Mouse (Mus musculus) kidney, adult 18-20 months (tissue): Measurements from ENCODE around the gene Nlrp9c.
A peak's percentile ranks its signal among the peaks of the same experiment; 100 is the strongest.
"Not testable (repeated sequence)": the region's sequence is repeated elsewhere in the genome, so short reads cannot be mapped to it uniquely, and the experiment has no call there.

Experiments
- DNase-seq: peaks from one replicate; pipeline ENCODE4 v3.0.0; 2021

Nlrp9c gene

DNA sequence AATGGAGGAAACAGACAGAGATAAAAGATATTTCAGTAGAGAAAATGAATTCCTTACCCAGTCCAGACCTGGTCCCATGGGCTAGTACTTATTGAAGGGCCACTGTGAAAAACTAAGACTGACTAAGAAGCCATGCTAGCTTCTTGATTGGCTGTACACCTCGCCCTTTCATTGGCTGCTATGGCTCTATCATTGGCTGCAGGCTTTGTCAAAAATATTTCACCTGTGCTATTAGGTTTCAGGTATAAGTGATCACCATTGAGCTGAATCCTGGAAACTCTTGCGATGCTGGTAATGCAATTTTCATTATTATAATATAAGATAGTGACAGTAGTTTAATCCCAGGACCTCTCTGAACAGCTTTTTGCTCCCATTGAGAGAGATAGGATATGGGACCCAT is at the start of gene Nlrp9c:
TSS of gene Nlrp9c (minus strand) at position 101 of the 400 bp plus-strand sequence.
- not testable (repeated sequence) for DNase-seq

DNA sequence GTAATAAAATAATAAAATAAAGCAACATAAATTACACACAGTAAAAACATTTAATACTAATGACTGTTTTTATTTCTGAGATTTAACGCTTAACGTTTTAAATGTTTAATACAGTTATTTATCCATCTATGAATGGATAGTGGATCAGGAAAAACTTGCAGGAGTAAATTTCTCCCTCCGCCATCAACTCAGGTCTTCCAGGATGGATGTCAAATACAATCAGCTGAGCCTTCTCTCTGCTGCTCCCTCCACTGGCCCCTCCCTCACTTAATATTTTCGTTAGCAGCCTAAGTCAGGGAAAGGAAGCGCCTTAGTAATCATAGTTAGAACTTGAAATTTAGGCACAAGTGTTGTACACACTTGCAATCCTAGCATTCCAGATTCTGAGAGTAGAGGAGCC is 31.3 kb upstream of the Nlrp9c start, which contains the start of gene Nlrp4a:
TSS of gene Nlrp4a (plus strand) at position 301 of the 400 bp plus-strand sequence.
- no peak for DNase-seq

DNA sequence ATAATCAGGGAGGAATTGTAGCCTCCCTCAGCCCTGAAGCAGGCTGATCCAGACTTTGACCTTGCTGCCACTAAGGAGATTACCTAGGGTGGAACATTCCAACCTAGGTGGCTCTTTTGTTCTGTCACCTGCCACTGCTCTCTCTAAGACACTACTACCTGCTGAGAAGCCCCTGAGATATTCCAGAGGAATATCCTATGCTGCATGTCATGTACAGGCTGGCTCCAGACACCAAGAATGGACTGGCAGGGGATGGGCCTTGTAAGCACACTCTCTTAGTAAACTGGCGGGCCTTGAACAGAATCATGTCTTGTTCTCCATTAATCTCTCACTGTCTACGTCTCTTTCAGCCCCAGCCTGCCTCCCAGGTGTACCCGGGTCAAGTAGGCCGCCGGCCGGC is 11.7 kb downstream of the Nlrp9c start:
- DNase-seq, result not testable (repeated sequence)

DNA sequence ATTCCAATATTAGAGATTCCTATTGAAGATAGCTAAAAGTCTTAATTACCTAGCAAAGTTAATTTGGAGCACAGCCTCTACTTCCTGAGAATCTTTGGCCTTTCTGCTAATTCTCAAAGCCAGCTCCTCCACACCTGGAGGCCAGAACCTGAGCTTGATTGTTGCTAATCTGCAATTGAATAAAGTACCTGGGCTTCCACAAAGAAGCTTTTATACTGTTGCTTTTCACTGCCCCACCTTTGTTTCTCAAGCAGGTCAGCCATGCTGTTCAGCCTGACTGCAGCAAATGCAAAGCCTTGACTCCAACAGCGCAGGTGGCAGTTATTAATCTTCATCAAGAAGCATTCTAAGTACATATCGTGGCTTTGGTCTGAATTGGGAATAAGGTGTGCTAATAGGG is 12.4 kb downstream of the Nlrp9c start:
- DNase-seq, result not testable (repeated sequence)

DNA sequence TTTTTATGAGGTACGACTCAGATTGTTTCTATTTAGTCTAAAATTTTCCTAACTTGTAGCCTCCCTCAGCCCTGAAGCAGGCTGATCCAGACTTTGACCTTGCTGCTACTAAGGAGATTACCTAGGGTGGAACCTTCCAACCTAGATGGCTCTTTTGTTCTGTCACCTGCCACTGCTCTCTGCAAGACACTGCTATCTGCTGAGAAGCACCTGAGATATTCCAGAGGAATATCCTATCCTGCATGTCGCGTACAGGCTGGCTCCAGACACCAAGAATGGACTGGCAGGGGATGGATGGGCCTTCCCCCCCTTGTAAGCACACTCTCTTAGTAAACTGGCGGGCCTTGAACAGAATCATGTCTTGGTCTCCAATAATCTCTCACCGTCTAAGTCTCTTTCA is 16.8 kb downstream of the Nlrp9c start:
- not testable (repeated sequence) for DNase-seq

DNA sequence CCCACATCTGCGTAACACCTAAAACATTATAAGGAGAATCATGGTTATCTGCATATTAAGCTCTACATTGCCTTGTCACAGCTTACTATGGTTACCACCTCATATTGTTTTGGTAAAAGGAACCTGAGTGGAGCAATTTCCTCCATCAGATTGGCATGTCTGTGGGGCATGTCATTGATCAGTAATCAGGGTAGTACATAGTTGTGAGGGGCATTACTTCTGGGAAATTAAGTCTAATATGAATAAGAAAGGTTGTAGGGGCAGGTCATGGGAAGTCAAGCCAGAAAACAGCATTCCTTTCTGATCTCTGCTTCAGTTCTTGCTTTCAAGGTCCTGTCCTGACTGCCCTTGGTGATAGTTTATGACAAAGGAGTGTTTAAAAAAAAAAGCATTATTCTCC is 22.7 kb downstream of the Nlrp9c start:
- DNase-seq, result no peak

DNA sequence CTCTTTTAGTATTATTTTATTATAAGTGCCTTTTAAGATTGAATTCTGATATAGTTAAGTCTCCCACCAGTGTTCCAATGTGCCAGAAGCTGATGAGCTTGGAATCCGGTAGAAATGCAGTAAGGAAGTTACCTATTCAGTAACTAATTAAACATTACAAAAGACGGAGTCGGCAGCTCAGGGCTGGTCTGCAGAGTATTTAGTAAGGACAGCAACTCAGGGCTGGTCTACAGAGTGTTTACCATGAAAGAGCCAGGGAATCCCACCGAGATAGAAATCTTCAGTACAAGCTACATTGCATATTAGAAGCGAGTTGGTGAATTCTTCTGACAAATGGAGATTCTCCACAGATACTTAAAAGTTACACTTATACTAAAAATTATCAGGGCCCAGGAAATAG is 30.3 kb downstream of the Nlrp9c start:
- not testable (repeated sequence) for DNase-seq

DNA sequence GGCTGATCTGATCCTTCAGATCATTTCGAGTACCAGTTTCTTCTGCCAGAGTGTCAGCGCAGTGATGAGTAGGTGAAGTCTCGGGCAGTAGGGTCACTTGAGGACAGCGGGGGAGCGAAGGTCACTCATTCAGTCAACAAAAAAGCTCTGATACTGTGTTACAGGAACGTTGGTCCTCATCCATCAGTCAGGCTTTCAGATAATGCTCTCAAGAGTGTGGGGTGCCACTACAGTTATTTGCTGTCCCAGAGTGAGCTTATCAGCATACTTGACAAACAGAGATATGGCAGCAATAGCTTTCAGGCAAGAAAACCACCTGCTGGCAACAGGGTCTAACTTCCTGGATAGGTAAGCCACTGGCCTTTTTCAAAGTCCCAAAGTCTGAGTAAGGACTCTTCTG is 46.8 kb downstream of the Nlrp9c start:
- DNase-seq, result not testable (repeated sequence)

DNA sequence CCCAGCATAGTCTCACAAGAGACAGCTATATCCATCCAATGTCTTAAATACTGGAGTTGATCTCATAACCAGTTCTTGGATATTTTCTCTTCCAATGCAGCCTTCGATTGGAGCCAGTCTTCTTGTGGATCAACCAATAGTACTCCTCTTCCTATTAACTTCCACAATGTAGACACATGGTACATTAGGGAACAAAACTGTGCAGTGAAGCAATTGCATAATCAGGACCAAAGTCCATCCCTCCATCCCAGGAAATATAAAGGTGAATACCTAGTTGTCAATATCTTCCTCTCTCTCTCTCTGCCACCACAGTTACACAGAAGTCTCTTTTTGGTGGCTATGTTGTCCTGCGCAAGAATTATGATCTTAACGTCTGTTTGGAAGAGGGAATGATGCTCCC is 51.2 kb downstream of the Nlrp9c start:
- DNase-seq, result not testable (repeated sequence)

DNA sequence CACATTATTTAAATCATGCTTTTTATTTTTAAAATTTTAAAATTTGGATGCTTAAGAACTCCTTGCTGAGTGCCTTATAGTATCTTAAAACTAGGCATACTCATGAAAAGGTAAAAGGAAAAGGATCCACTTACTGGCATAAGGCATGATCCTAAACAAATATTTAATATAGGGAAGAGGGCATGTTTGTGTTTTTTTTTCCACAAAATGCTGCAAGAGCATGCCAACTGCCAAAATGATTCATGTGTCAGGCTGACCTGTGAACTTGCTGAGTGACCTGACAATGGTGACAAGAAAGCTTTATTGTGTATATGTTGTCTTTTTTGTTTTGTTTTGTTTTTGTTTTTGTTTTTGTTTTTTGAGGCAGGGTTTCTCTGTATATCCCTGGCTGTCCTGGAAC is 53.3 kb downstream of the Nlrp9c start:
- not testable (repeated sequence) for DNase-seq

DNA sequence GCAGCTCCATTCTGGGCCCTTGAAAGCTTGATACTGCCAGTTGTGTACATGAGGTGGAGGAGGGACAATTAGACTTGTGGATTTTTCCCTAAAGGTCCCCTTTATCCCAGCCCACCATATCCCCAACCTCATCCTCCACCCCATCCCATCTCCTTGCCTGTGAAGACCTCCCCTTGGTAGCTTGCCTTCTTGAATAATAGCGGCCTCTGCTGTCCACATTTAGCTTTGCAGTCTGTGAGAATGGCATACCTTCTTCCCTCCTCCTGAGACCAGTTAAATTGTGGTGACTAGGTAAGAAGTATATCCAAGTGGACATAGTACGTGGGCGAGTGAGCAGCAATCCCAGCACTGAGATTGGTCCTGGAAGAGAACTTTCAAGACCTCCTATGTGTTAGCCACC is 83.1 kb downstream of the Nlrp9c start:
- peak; percentile 47 for DNase-seq

DNA sequence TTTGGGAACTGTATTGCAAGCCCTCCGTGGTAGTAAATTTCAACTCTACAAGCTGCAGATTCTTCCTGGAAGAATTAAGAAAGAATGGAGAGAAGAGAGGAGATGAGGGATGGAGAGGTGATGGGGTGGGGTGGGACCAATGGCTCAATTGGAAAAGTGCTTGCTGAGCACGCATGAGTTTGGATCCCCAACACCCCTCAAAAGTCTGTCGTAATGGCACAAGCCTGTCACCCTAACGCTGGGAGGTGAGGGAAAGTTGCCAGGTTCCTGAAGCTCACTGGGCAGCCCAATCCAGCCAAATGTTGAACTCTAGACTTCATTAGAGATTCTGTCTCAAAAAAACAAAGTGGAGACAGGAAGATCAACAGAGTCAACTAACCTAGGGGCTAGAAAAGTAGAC is 87.7 kb downstream of the Nlrp9c start:
- not testable (repeated sequence) for DNase-seq

DNA sequence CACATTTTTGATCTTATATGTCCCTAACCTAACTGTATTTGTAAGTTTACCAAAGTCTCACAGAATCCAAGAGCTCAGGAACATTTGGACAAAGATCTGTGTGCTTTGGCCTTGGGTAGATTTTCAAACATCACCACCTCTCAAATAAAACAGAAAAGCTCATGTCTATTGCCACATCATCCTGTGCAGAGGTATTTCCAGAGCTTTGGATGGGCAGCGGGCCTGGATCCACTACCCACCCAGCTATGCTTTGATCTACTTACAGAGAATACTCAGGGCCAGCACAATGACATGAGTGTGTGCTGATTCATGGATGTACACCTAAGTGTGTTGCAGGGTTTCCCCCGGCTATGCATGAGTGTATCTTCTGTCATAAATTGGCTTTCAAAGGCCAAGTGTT is 88.3 kb downstream of the Nlrp9c start:
- not testable (repeated sequence) for DNase-seq

DNA sequence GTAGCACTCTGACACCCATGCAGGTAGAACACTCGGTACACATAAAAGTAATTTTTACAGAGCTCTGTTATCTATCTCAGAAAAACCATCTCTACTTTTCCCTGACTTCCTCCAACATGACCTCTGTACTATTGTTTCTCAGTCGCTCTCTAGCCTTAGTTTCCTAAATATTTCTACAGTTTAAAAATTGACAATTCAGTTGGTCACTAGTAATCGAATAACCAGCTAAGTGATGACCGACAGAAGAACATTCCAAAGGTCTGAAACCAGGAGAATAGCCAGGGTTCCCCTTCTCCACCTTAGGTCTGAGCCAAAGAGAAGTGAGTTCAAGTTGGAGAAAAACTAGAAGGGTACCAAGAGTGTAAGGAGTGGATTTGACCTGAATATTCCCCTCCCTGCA is 91.7 kb downstream of the Nlrp9c start:
- DNase-seq, result not testable (repeated sequence)

DNA sequence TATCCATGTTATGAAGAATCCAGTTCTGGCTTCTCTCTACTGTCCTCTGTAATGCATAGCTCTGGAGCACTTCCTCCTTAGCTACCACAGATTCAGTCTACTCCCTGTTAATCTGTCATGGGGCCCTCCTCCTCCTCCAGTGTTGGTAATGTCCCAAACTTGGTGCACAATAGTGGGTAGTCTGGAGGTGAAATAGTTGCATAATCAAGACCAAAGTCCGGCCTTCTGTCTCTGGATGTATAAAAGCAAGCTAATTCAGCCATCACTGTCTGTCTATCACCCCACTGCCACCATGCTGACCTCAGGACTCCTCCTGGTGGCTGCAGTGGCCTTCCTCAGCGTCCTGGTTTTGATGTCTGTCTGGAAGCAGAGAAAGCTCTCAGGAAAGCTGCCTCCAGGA is 96.6 kb downstream of the Nlrp9c start, which contains the start of gene Cyp2a4:
TSS of gene Cyp2a4 (plus strand) at position 244 of the 400 bp plus-strand sequence.
- DNase-seq, result not testable (repeated sequence)

DNA sequence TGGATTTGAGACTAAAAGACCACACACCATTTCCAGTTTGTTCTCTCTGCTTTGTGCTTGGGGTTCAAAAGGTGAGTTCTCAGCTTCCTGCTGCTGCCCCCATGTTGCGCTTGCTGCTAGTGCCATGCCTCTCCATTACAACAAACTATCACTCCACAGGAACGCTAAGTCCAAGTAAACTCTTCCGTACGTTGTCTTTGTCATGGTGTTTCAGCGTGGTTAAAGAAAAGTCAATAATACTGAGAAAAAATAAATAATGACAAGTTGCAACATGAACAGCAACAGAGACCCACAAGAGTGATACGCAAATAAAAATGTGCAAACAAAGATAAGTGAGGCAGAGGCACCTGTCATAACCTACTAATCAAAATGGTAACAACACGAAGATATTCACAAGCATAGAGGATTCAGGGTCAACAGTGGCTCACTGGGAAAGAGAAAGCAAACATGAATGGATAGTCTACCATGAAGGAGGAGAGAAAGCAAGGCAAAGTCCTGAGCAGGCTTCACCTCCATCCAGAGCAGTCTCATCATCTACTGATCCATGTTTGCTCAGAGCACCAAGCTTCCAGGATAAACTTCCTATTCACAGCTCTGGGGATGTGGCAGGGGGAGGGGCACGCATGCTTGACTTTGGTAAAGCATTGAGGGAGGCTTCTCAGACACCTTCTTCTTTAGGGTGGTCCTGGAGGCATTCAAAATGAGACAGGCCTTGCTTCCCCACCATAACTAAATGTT is 99.9 kb downstream of the Nlrp9c start:
- not testable (repeated sequence) for DNase-seq
